Mouse (Mus musculus) left cerebral cortex, postnatal 36 days (tissue): Measurements from ENCODE around the gene Cttnbp2nl. TPM values are rescaled to one million over a fixed set of nuclear protein-coding genes. Genes with fewer than 3 reads are reported as not detected.

Source experiments
- DNase-seq, 2 experiments: peaks; one replicate each; pipeline ENCODE4 v3.0.0; 2021 to 2022; ENCODE audit warnings: low spot score in 2 of 2, mixed read lengths in 1 of 2
- intact Hi-C: fragments of 180-260 bp; cut with DNase I; formaldehyde crosslinking; loops from one replicate; pipeline ENCODE4 v1.15.1; 2025
- total RNA-seq, 2 experiments: library from RNA; stranded (reverse); gene quantifications; 2 replicates each; pipeline ENCODE4 v1.2.3; 2021

The Cttnbp2nl gene
- total RNA-seq, 2 experiments from 2014 or later, result 24.3 to 25.4 TPM

- no peak for DNase-seq
- intact Hi-C loops, result no loop called here
These were observed 98.8 kb downstream of the Cttnbp2nl start for GRCm38 (mm10) chr3:104954137-104954536.

GRCm38 (mm10) chr3:104952891-104953670, 99.9 kb downstream of the Cttnbp2nl start:
- intact Hi-C loops, result no loop called here
- no peak for DNase-seq

Other genes with a start within 250 kb of the Cttnbp2nl start
- 10 to 100 TPM in 1 of 2 experiments, 1 to 10 TPM in 1; 4.9 to 14.3 TPM for gene Mov10, start 234.6 kb downstream of the Cttnbp2nl start, total RNA-seq
- gene St7l, start 189.1 kb downstream of the Cttnbp2nl start, total RNA-seq, result 10 to 100 TPM; 33.9 to 38.2 TPM
- 10 to 100 TPM; 31.9 to 47.9 TPM for gene Capza1, start 188.6 kb downstream of the Cttnbp2nl start, total RNA-seq
- 1 to 10 TPM; 2.4 TPM for gene Wnt2b, start 91.2 kb downstream of the Cttnbp2nl start, total RNA-seq
- not detected for gene 4930564D02Rik, start 13.7 kb upstream of the Cttnbp2nl start, total RNA-seq